Mouse (Mus musculus) limb, embryonic 14.5 days (tissue): Measurements from ENCODE around the gene Shroom3. TPM values are rescaled to one million over a fixed set of nuclear protein-coding genes. Genes with fewer than 3 reads are reported as not detected.
"Not testable (repeated sequence)": the region's sequence is repeated elsewhere in the genome, so short reads cannot be mapped to it uniquely, and the experiment has no call there.

Experiments used
- ATAC-seq: fragments of 200-750 bp; cut with Nextera tagmentation; 2 replicates; pipeline ENCODE4 v1.8.0; 2017; ENCODE audit warnings: low read depth, moderate number of reproducible peaks, moderate TSS enrichment; ENCODE audit not compliant: low FRiP score
- DNase-seq: peaks from one replicate; pipeline ENCODE4 v3.0.0-alpha.2; 2015; ENCODE audit warnings: low spot score
- H3K27ac ChIP-seq: fragments of 300-500 bp; sonication (generic); replicated peaks from 2 replicates; pipeline ENCODE4 v1.5.1; 2014; ENCODE audit warnings: low read depth, mild to moderate bottlenecking, low read length, moderate library complexity, mixed read lengths
- H3K27me3 ChIP-seq: fragments of 300-500 bp; sonication (generic); 2 replicates; pipeline ENCODE4 v1.6.1; 2014; ENCODE audit warnings: low read length, mixed read lengths; ENCODE audit not compliant: control insufficient read depth, insufficient read depth
- H3K36me3 ChIP-seq: fragments of 300-500 bp; sonication (generic); 2 replicates; pipeline ENCODE4 v1.6.1; 2014; ENCODE audit warnings: mild to moderate bottlenecking, low read length, moderate library complexity, mixed read lengths; ENCODE audit not compliant: control insufficient read depth, insufficient read depth
- H3K4me1 ChIP-seq: fragments of 300-500 bp; sonication (generic); 2 replicates; pipeline ENCODE4 v1.6.1; 2014; ENCODE audit warnings: antibody characterized with exemption, low read length, mixed read lengths; ENCODE audit not compliant: control insufficient read depth, insufficient read depth
- H3K4me2 ChIP-seq: fragments of 300-500 bp; sonication (generic); replicated peaks from 2 replicates; pipeline ENCODE4 v1.6.1; 2014; ENCODE audit warnings: low read depth, mild to moderate bottlenecking, low read length, moderate library complexity; ENCODE audit not compliant: severe bottlenecking
- H3K4me3 ChIP-seq: fragments of 300-500 bp; sonication (generic); replicated peaks from 2 replicates; pipeline ENCODE4 v1.5.1; 2014; ENCODE audit warnings: low read length
- H3K9ac ChIP-seq: fragments of 300-500 bp; sonication (generic); 2 replicates; pipeline ENCODE4 v1.6.1; 2014; ENCODE audit warnings: mild to moderate bottlenecking, low read depth, low read length, moderate library complexity; ENCODE audit not compliant: severe bottlenecking
- H3K9me3 ChIP-seq: fragments of 300-500 bp; sonication (generic); 2 replicates; pipeline ENCODE4 v1.6.1; 2016; ENCODE audit warnings: low read length; ENCODE audit not compliant: control insufficient read depth
- POLR2A ChIP-seq: fragments of 200-500 bp; IDR thresholded peaks from 2 replicates; pipeline ENCODE4 v1.8.0; 2012; ENCODE audit warnings: inconsistent platforms, mild to moderate bottlenecking, moderate library complexity, borderline replicate concordance; ENCODE audit not compliant: insufficient read depth, insufficient read length; ENCODE audit errors: extremely low read depth
- WGBS: fragments of 180-500 bp; shearing (Covaris S2); extraction: QIAGEN DNeasy Blood & Tissue Kit; methylation state at CpG from one replicate; pipeline ENCODE4 v1.1.7; 2014; 5-methylcytosine and 5-hydroxymethylcytosine counted together
- polyA plus RNA-seq, 2 experiments: library from polyadenylated mRNA; depleted of rRNA in 1 of 2; stranded (reverse) in 1 of 2; unstranded in 1 of 2; fragments of >200 nt; fragmentation: Nextera tagmentation in 1 of 2; extraction: Ambion mirVana in 1 of 2; gene quantifications; 2 replicates each; pipeline versions ENCODE4 v1.2.1 to v1.2.3; 2012 to 2014

Gene Shroom3
- polyA plus RNA-seq, 2 experiments, result 3.5 to 8.1 TPM

DNA sequence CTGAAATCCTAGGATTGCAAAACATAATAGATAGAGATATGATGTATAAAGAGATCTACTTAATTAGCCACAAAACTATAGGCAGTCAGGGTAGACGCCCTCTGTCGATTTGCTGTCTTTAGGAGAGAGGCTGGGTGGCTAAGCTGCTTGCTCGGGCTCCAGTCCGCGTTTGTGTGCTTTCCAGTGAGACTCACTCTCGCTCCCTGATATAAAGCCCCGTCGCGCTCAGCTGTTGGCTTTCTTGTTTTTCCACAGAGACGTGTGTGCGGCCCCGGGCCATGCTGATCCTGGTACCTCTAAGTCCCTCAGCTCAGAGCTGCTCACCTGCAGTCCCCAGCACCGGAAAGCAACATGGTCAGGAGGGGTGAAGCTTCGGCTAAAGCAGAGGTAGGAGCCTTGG, 236.2 kb downstream of the Shroom3 start:
- Histone ChIP-seq H3K36me3 (no peaks in the 10 kb centered on the region), H3K27me3 (no peaks in the 10 kb centered on the region), H3K9ac (no peak overlapping the region), H3K27ac (no peak overlapping the region), H3K9me3 (no peaks in the 10 kb centered on the region), H3K4me1 (peaks cover 17% of the 10 kb centered on the region), H3K4me3 (no peak overlapping the region), H3K4me2 (no peak overlapping the region)
- no peak for TF ChIP-seq POLR2A
- WGBS, result 63% methylated on average over 14 of the region's 14 CpGs
- DNase-seq (no peak), ATAC-seq (no peak)

DNA sequence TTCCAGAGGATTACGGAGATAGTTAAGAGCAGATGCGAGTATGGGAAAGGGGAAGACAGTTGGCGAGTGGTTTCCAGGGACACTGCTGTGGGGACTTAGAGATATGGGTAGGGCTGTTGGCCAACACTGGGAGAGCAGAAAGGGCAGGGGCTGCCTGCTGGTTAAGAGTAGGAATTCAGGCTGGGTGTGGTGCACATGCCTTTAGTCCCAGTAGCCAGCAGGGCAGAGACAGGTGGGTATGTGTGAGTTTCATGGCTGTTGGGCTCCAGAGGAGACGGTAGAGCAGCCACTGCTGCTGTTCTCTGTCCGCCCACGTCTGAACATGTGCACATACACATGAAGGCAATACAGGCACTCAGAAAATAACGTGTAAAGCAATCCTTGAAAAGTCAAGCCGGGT, 237.7 kb downstream of the Shroom3 start:
- Histone ChIP-seq H3K27me3 (no peaks in the 10 kb centered on the region), H3K36me3 (no peaks in the 10 kb centered on the region), H3K9ac (no peak overlapping the region), H3K4me1 (peaks cover 9% of the 10 kb centered on the region), H3K4me2 (no peak overlapping the region), H3K27ac (no peak overlapping the region), H3K4me3 (no peak overlapping the region), H3K9me3 (no peaks in the 10 kb centered on the region)
- TF ChIP-seq POLR2A, result no peak
- 93% methylated on average over 8 of the region's 8 CpGs for WGBS
- ATAC-seq (no peak), DNase-seq (no peak)

DNA sequence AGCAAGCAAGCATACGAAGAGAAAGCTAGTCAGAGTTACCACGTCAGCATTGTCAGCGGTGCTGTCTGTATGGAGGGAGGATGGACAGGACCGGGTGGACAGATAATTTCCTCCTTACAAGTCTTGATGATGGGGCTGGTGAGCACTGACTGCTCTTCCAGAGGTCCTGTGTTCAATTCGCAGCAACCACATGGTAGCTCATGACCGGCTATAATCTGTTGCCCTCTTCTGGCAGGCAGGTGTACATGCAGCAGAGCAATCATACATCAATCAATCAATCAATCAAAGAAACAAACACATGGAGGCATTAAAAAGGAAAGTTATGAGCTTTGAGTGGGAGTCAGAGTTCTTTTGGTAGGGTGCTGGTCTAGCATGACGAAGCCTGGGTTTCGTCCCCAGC, 238.5 kb downstream of the Shroom3 start:
- WGBS, result 84% methylated on average over 8 of the region's 8 CpGs
- Histone ChIP-seq H3K4me1 (peaks cover 6% of the 10 kb centered on the region), H3K36me3 (no peaks in the 10 kb centered on the region), H3K4me3 (no peak overlapping the region), H3K9ac (no peak overlapping the region), H3K27me3 (no peaks in the 10 kb centered on the region), H3K27ac (no peak overlapping the region), H3K4me2 (no peak overlapping the region), H3K9me3 (no peaks in the 10 kb centered on the region)
- no peak for ATAC-seq
- TF ChIP-seq POLR2A, result no peak
- DNase-seq, result no peak

DNA sequence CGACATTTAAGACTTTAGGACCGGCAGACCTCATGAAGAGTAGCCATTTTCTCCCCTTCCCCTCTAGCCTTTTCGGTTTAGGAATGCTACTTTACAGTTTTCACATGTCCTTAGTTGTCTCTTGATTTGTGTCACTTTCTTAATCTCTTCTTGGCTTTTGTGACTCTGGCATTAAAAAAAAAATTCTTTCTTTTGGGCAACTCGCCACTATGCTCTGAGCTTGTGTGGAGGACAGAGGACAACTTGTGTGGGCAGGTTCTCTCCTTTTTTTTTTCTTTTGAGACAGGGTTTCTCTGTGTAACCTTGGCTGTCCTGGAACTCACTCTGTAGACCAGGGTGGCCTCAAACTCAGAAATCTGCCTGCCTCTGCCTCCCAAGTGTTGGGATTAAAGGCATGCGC, 239.7 kb downstream of the Shroom3 start:
- H3K36me3 ChIP-seq, H3K9me3 ChIP-seq, H3K27ac ChIP-seq, H3K9ac ChIP-seq, DNase-seq, ATAC-seq, H3K27me3 ChIP-seq, H3K4me3 ChIP-seq, H3K4me2 ChIP-seq, H3K4me1 ChIP-seq: not testable (repeated sequence)
- 86% methylated on average over 5 of the region's 5 CpGs for WGBS

DNA sequence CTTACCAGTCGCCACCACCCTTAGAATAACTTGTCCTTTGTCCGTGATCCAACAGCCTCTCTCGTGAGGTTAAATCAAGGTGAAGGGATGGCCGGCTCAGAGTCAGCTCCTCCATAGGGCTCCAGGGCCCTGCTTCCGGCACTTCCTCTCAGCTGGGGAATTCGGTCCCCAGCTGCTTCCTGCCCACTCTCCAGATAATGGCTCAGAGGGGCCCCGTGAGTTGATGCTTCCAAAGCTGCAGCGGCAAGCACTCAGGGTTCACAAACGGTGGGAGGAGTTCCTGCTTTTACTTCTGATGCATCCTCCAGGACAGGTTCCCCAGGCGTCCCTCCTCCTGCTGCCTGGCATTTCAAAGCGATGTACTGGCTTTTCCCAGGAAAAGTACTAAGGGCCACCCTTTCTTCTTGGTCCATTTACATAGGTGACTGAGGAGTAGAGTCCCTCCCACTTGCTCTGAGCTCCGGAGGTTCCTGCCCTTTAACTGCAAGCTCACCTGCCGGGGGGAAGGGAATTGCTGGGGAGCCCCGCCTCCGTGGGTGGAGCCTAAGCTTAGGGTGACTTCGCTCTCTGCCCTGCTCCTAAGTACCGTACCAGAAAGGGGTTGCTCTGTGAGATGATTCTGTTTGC, 241.7 kb downstream of the Shroom3 start:
- H3K4me3 ChIP-seq, result 0 out of 2 replicates have a peak overlapping the region, but pooled peaks have one; percentile 1
- no peak overlapping the region for H3K27ac ChIP-seq
- WGBS, result 11% methylated on average over 16 of the region's 17 CpGs
- no peaks in the 10 kb centered on the region for H3K9me3 ChIP-seq
- peaks cover 6% of the 10 kb centered on the region for H3K4me1 ChIP-seq
- 0 out of 2 replicates have a peak, but pooled peaks have one; percentile 23 for ATAC-seq
- H3K4me2 ChIP-seq, result peak overlapping the region; percentile 35; the same call in 1 of the 2 replicates
- H3K9ac ChIP-seq, result peak overlapping the region; percentile 40; the same call in 1 of the 2 replicates
- H3K36me3 ChIP-seq, result no peaks in the 10 kb centered on the region
- TF ChIP-seq POLR2A, result no peak
- no peaks in the 10 kb centered on the region for H3K27me3 ChIP-seq
- no peak for DNase-seq
